Mouse (Mus musculus): ENCODE results near the gene Cth.
A peak's percentile ranks its signal among the peaks of the same experiment; 100 is the strongest.
"Not testable (repeated sequence)": the region's sequence is repeated elsewhere in the genome, so short reads cannot be mapped to it uniquely, and the experiment has no call there.

Cth gene

GRCm38 (mm10) chr3:157924692-157925328 lies at the start of gene Cth:
Gene Cth (minus strand): TSS chr3:157925077.
- peak; percentile 93 for DNase-seq

GRCm38 (mm10) chr3:157973236-157973635 lies 48.4 kb upstream of the Cth start:
- DNase-seq = no peak

GRCm38 (mm10) chr3:157971151-157971550 lies 46.3 kb upstream of the Cth start:
- no peak for DNase-seq

GRCm38 (mm10) chr3:157957320-157957719 lies 32.4 kb upstream of the Cth start:
- DNase-seq = no peak

- DNase-seq = no peak
Measured at GRCm38 (mm10) chr3:157956201-157956600, 31.3 kb upstream of the Cth start.

- DNase-seq = no peak
Measured at GRCm38 (mm10) chr3:157955466-157955865, 30.6 kb upstream of the Cth start.

GRCm38 (mm10) chr3:157952716-157953115 lies 27.8 kb upstream of the Cth start:
- DNase-seq = no peak

GRCm38 (mm10) chr3:157947383-157948280 lies 22.8 kb upstream of the Cth start:
- DNase-seq = peak; percentile 72

- DNase-seq = peak; percentile 95
Measured at GRCm38 (mm10) chr3:157946843-157947358, 22.0 kb upstream of the Cth start, which contains the start of gene Ankrd13c. Gene Ankrd13c (plus strand): TSS chr3:157947239.

GRCm38 (mm10) chr3:157938585-157938984 lies 13.7 kb upstream of the Cth start:
- DNase-seq = no peak

- DNase-seq = no peak
Measured at GRCm38 (mm10) chr3:157934301-157934823, 9.5 kb upstream of the Cth start.

GRCm38 (mm10) chr3:157933223-157933622 lies 8.3 kb upstream of the Cth start:
- DNase-seq = not testable (repeated sequence)

GRCm38 (mm10) chr3:157932074-157932473 lies 7.2 kb upstream of the Cth start:
- DNase-seq = no peak

- DNase-seq = peak; percentile 54
Measured at GRCm38 (mm10) chr3:157931592-157931991, 6.7 kb upstream of the Cth start.

GRCm38 (mm10) chr3:157929417-157929816 lies 4.5 kb upstream of the Cth start:
- DNase-seq = no peak

GRCm38 (mm10) chr3:157928731-157929130 lies 3.9 kb upstream of the Cth start:
- DNase-seq = no peak

GRCm38 (mm10) chr3:157926761-157927160 lies 1.9 kb upstream of the Cth start:
- no peak for DNase-seq

GRCm38 (mm10) chr3:157925706-157926510 lies 1.0 kb upstream of the Cth start:
- DNase-seq = no peak

GRCm38 (mm10) chr3:157923268-157923835 lies 1.5 kb downstream of the Cth start:
- no peak for DNase-seq

GRCm38 (mm10) chr3:157921376-157921775 lies 3.5 kb downstream of the Cth start:
- DNase-seq = no peak

GRCm38 (mm10) chr3:157916336-157916735 lies 8.5 kb downstream of the Cth start:
- peak; percentile 39 for DNase-seq

- peak; percentile 47 for DNase-seq
Measured at GRCm38 (mm10) chr3:157912155-157912554, 12.7 kb downstream of the Cth start.
